Mouse (Mus musculus) ES-Bruce4 (cell line): ENCODE data around the gene Bmp5. TPM values are rescaled to one million over a fixed set of nuclear protein-coding genes. Genes with fewer than 3 reads are reported as not detected.

ENCODE experiments used
- H3K27ac ChIP-seq: 2 replicates; pipeline ENCODE4 v1.5.1; 2012; ENCODE audit warnings: low read length, inconsistent platforms; ENCODE audit not compliant: insufficient read depth
- H3K27me3 ChIP-seq: 2 replicates; pipeline ENCODE4 v1.6.1; 2012; ENCODE audit warnings: mild to moderate bottlenecking, low read length, inconsistent platforms; ENCODE audit not compliant: control insufficient read depth, poor library complexity, insufficient read depth, severe bottlenecking
- H3K36me3 ChIP-seq: 2 replicates; pipeline ENCODE4 v1.6.1; 2012; ENCODE audit warnings: inconsistent platforms, mild to moderate bottlenecking, low read length, moderate library complexity; ENCODE audit not compliant: control insufficient read depth, poor library complexity, insufficient read depth, severe bottlenecking
- H3K4me1 ChIP-seq: one replicate; pipeline ENCODE4 v1.8.1; 2011; ENCODE audit warnings: low read length; ENCODE audit not compliant: control insufficient read depth, insufficient read depth
- H3K4me3 ChIP-seq: 2 replicates; pipeline ENCODE4 v1.5.1; 2011; ENCODE audit warnings: low read depth, mild to moderate bottlenecking, low read length
- H3K9ac ChIP-seq: 2 replicates; pipeline ENCODE4 v1.6.1; 2012; ENCODE audit warnings: low read depth, mild to moderate bottlenecking, inconsistent platforms; ENCODE audit not compliant: poor library complexity, severe bottlenecking
- H3K9me3 ChIP-seq: replicated peaks from 2 replicates; pipeline ENCODE4 v1.6.1; 2012; ENCODE audit warnings: mild to moderate bottlenecking, low read length, inconsistent platforms; ENCODE audit not compliant: control insufficient read depth, poor library complexity, insufficient read depth, severe bottlenecking
- CTCF ChIP-seq: IDR thresholded peaks from one replicate; pipeline ENCODE4 v1.8.1; 2011; ENCODE audit warnings: low read depth, low read length
- EP300 ChIP-seq: IDR thresholded peaks from 2 replicates; pipeline ENCODE4 v1.6.1; 2011; ENCODE audit warnings: low read depth, low read length; ENCODE audit not compliant: insufficient read depth
- POLR2A ChIP-seq: IDR thresholded peaks from one replicate; pipeline ENCODE4 v1.8.1; 2011; ENCODE audit warnings: low read length; ENCODE audit not compliant: insufficient read depth
- polyA plus RNA-seq: library from polyadenylated mRNA; stranded (reverse); fragments of >200 nt; gene quantifications from 2 replicates; pipeline ENCODE4 v1.2.4, GENCODE M21; 2011; ENCODE audit warnings: low read depth; ENCODE audit not compliant: missing spikeins, insufficient read depth, insufficient read length

Gene Bmp5
- polyA plus RNA-seq, 1 experiment = 0.46 TPM

GRCm38 (mm10) chr9:75769042-75769441, 6.1 kb upstream of the Bmp5 start:
- Histone ChIP-seq H3K9me3 (no peaks in the 10 kb centered on the region), H3K9ac (no peak overlapping the region), H3K27me3 (no peaks in the 10 kb centered on the region), H3K36me3 (no peaks in the 10 kb centered on the region), H3K27ac (no peak overlapping the region), H3K4me3 (no peak overlapping the region), H3K4me1 (no peaks in the 10 kb centered on the region)
- no peak for TF ChIP-seq EP300
- TF ChIP-seq CTCF = no peak
- no peak for TF ChIP-seq POLR2A

- Histone ChIP-seq H3K27ac (no peak overlapping the region), H3K36me3 (no peaks in the 10 kb centered on the region), H3K4me3 (no peak overlapping the region), H3K4me1 (no peaks in the 10 kb centered on the region), H3K9me3 (no peaks in the 10 kb centered on the region), H3K9ac (no peak overlapping the region), H3K27me3 (no peaks in the 10 kb centered on the region)
- TF ChIP-seq POLR2A (no peak), CTCF (no peak), EP300 (no peak)
These were observed 989 bp downstream of the Bmp5 start for GRCm38 (mm10) chr9:75776153-75776552.

- no peak overlapping the region for H3K4me3 ChIP-seq
These were observed 3.7 kb downstream of the Bmp5 start for GRCm38 (mm10) chr9:75778762-75779346.

DNA sequence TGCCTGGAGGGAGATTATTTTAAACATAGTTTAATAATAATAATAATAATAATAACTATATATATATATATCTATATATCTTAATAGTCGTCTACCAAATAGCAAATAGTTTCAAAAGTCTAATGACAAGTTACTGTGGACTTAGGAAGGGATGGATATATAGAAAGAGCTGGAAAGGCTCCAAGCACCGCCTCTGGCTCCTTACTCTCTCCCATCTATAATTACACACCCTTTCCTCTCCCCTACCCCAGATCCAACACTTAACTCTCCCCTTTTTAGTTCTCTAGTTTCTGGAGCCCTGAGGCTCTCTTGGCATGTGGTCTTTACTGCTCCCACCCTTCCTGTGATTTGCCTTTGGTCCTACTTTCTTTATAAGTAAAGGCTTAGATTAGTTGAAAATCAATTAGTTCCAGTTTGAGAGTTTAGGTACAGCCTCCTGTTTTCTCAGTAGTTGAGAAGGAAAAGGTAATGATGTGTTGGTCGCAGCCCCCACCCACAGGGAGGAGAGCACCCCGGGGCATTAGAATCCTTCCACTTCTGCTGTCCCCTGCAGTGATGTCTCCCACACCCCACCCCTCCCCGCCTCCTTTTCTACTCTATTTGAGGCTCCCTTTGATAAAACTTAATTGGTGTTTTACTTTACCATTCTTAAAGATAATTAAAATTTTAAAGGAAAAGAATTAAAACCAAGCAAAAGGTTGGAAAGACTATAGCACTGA, 5.6 kb downstream of the Bmp5 start:
- no peaks in the 10 kb centered on the region for H3K4me1 ChIP-seq
- no peak for TF ChIP-seq POLR2A
- no peak for TF ChIP-seq CTCF
- TF ChIP-seq EP300 = no peak
- H3K36me3 ChIP-seq = no peaks in the 10 kb centered on the region
- H3K9ac ChIP-seq = no peak overlapping the region
- no peaks in the 10 kb centered on the region for H3K27me3 ChIP-seq
- no peak overlapping the region for H3K4me3 ChIP-seq
- H3K9me3 ChIP-seq = no peaks in the 10 kb centered on the region
- no peak overlapping the region for H3K27ac ChIP-seq

More at GRCm38 (mm10) chr9:75778762-75779346, 3.7 kb downstream of the Bmp5 start:
- H3K9me3 ChIP-seq = no peaks in the 10 kb centered on the region
- no peak overlapping the region for H3K27ac ChIP-seq
- no peaks in the 10 kb centered on the region for H3K4me1 ChIP-seq
- TF ChIP-seq EP300 (no peak), POLR2A (no peak), CTCF (no peak)
- no peak overlapping the region for H3K9ac ChIP-seq
- no peaks in the 10 kb centered on the region for H3K27me3 ChIP-seq
- H3K36me3 ChIP-seq = no peaks in the 10 kb centered on the region

DNA sequence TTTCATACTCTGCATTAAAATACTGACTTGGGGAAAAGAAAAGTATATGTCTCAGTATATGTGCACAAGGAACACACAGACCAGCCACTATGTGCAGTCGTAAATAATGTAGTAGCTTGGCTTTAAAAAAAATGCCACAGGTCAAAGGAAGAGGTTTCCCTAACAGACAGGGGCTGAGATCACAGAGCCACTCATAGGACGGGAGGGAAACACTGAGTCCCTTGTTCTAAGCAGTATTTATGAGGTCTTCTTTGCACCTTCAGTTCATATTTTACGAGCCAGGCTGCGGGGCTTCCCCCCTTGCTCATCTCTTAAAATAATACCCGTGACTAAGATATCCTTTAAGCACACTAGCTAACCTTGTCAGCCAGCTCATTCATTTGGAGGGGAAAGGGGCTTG, 6.4 kb downstream of the Bmp5 start:
- no peaks in the 10 kb centered on the region for H3K4me1 ChIP-seq
- no peak overlapping the region for H3K4me3 ChIP-seq

DNA sequence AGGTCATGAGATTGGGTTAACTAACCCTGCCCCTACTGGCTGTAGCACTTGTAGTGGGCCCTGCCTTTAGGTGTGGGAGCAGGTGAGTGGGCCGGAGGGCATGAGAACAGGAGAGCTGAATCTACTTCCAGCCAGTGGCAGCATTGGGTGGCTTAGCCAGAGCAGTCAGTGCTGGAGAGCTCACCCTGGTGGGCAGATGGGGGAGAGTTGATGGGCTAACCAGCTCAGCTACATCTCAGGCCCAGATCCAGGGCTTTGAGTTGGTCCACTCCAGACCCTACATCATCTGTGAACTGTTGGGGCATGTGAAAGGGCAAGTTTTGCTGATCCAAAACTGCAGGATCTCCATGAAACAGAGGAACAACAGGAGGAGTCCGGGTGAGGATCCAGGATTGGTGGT, 8.4 kb downstream of the Bmp5 start:
- Histone ChIP-seq H3K9ac (no peak overlapping the region), H3K9me3 (no peaks in the 10 kb centered on the region), H3K27ac (no peak overlapping the region), H3K36me3 (no peaks in the 10 kb centered on the region), H3K4me3 (no peak overlapping the region), H3K4me1 (no peaks in the 10 kb centered on the region), H3K27me3 (no peaks in the 10 kb centered on the region)
- TF ChIP-seq EP300 (no peak), CTCF (peak; percentile 24)

More for the DNA sequence above, 6.4 kb downstream of the Bmp5 start:
- H3K27ac ChIP-seq = no peak overlapping the region
- H3K9me3 ChIP-seq = no peaks in the 10 kb centered on the region
- no peak overlapping the region for H3K9ac ChIP-seq
- no peaks in the 10 kb centered on the region for H3K36me3 ChIP-seq
- H3K27me3 ChIP-seq = no peaks in the 10 kb centered on the region
- TF ChIP-seq EP300 (no peak), CTCF (no peak), POLR2A (no peak)
